Mouse (Mus musculus): ENCODE measurements at regions not wholly inside any gene's neighbourhood (a gene's known extent, or its start where the extent isn't known, plus 50 kb on each side); places are given as distances from the start of the nearest gene placed in this dataset.

DNA sequence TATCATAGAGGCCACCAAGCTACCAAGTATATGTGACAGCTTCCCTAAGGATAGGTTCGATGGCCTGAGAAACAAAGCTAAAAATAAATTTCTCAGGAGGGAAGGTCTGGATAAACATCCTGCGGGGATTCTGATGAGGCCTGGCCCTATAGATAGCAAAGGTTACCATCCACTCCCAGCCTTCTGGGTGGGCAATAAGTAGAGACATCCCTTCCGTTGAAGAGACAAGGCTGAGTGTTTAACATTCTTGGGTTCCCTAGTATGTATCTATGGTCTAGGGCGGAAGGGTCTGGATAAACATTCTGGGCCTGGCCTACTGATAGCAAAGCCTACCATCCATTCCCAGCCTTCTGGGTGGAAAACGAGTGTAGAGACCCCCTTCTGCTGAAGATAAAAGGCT is 180.5 kb upstream of the Dlk1 start:
- Histone ChIP-seq H3K27me3 (ENCODE audit: control insufficient read depth, insufficient read depth, low read length) (no peaks in the 10 kb centered on the region), H3K36me3 (ENCODE audit: control insufficient read depth, insufficient read depth) (no peaks in the 10 kb centered on the region), H3K4me3 (ENCODE audit: low read length) (no peak overlapping the region), H3K27ac (ENCODE audit: low read length) (no peak overlapping the region), H3K9ac (ENCODE audit: low read length) (no peak overlapping the region), H3K4me2 (ENCODE audit: low read depth, low read length) (no peak overlapping the region), H3K9me3 (replicated peaks; ENCODE audit: control insufficient read depth, low read length) (no peaks in the 10 kb centered on the region), H3K4me1 (ENCODE audit: control insufficient read depth, insufficient read depth, low read length) (no peaks in the 10 kb centered on the region)
- 40% methylated on average over 5 of the region's 5 CpGs for WGBS
- ATAC-seq (replicated peaks; ENCODE audit: extremely low read depth, insufficient read depth, low FRiP score), result no peak

DNA sequence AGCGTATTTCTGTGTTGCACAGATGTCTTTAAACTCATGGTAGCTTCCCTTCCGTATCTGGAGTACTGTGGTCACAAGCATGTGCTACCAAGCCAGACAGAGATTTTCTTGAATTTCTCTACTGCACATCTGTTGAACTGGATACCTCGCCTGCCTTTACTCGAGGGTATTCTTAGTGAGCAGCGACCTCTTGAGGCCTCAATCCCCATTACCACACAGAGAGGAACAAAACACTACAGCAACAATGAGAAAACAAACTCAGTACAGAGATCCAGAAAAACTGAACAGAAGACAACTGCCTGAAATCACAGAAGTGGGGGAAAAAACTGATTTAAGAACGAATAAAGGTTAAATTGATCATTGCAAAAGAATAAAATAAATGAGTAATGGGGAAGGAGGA is 137.8 kb upstream of the Dlk1 start:
- no peak for ATAC-seq (replicated peaks; ENCODE audit: extremely low read depth, insufficient read depth, low FRiP score)
- no peak overlapping the region for H3K27ac ChIP-seq (ENCODE audit: low read length)
- no peaks in the 10 kb centered on the region for H3K4me1 ChIP-seq (ENCODE audit: control insufficient read depth, insufficient read depth, low read length)
- H3K9ac ChIP-seq (ENCODE audit: low read length), result no peak overlapping the region
- H3K9me3 ChIP-seq (replicated peaks; ENCODE audit: control insufficient read depth, low read length), result 0 out of 2 replicates have a peak, but pooled peaks cover 3% of the 10 kb centered on the region
- no peaks in the 10 kb centered on the region for H3K27me3 ChIP-seq (ENCODE audit: control insufficient read depth, insufficient read depth, low read length)
- H3K4me3 ChIP-seq (ENCODE audit: low read length), result no peak overlapping the region
- no peak overlapping the region for H3K4me2 ChIP-seq (ENCODE audit: low read depth, low read length)
- 31% methylated on average over 6 of the region's 6 CpGs for WGBS
- no peaks in the 10 kb centered on the region for H3K36me3 ChIP-seq (ENCODE audit: control insufficient read depth, insufficient read depth)

DNA sequence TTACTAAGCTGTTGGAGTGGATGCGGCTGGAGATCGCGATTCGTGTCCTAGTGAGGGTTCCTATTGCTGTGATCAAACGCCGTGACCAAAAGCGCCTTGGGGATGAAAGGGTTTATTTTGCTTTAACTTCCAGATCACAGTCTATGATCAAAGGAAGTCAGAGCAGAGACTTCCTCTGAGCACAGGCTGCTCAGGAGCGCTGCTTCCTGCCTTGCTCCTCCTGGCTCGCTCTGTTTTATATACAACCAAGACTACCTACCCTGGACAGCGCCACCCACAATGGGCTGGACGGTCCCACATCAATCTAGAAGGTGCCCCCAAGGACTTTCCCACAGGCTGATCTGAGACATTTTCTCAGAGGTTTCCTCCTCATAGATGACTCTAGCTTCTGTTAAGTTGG is 126.6 kb upstream of the Dlk1 start:
- Histone ChIP-seq H3K4me3 (ENCODE audit: low read length) (no peak overlapping the region), H3K27me3 (ENCODE audit: control insufficient read depth, insufficient read depth, low read length) (no peaks in the 10 kb centered on the region), H3K36me3 (ENCODE audit: control insufficient read depth, insufficient read depth) (no peaks in the 10 kb centered on the region), H3K4me1 (ENCODE audit: control insufficient read depth, insufficient read depth, low read length) (no peaks in the 10 kb centered on the region), H3K4me2 (ENCODE audit: low read depth, low read length) (no peak overlapping the region), H3K9ac (ENCODE audit: low read length) (no peak overlapping the region), H3K27ac (ENCODE audit: low read length) (no peak overlapping the region), H3K9me3 (replicated peaks; ENCODE audit: control insufficient read depth, low read length) (no peaks in the 10 kb centered on the region)
- no peak for ATAC-seq (replicated peaks; ENCODE audit: extremely low read depth, insufficient read depth, low FRiP score)
- WGBS, result 68% methylated on average over 11 of the region's 11 CpGs

DNA sequence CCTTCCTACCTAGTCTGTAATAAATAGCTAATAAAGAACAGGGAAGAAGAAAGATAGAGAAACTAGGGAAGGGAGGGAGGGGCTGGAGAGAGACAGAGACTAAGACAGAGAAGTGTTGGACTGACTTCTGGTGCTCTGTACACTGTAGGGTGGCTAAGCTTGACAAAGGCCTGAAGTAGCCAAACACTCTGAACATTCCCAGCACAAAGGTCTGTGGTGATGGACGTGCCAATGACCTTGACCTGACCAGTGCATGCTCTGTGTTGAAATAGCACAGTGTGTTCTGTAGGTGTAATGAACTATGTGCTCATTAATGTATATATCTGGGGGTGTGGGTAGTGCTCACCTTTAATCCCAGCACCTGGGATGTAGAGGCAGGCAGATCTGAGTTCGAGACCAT is 81.3 kb upstream of the Dlk1 start:
- 63% methylated on average over 2 of the region's 2 CpGs for WGBS
- Histone ChIP-seq H3K9ac (ENCODE audit: low read length) (no peak overlapping the region), H3K9me3 (replicated peaks; ENCODE audit: control insufficient read depth, low read length) (no peaks in the 10 kb centered on the region; the same call in 1 of the 2 replicates), H3K4me1 (ENCODE audit: control insufficient read depth, insufficient read depth, low read length) (no peaks in the 10 kb centered on the region), H3K4me3 (ENCODE audit: low read length) (no peak overlapping the region), H3K4me2 (ENCODE audit: low read depth, low read length) (no peak overlapping the region), H3K36me3 (ENCODE audit: control insufficient read depth, insufficient read depth) (no peaks in the 10 kb centered on the region), H3K27me3 (ENCODE audit: control insufficient read depth, insufficient read depth, low read length) (no peaks in the 10 kb centered on the region), H3K27ac (ENCODE audit: low read length) (no peak overlapping the region)
- ATAC-seq (replicated peaks; ENCODE audit: extremely low read depth, insufficient read depth, low FRiP score), result no peak

DNA sequence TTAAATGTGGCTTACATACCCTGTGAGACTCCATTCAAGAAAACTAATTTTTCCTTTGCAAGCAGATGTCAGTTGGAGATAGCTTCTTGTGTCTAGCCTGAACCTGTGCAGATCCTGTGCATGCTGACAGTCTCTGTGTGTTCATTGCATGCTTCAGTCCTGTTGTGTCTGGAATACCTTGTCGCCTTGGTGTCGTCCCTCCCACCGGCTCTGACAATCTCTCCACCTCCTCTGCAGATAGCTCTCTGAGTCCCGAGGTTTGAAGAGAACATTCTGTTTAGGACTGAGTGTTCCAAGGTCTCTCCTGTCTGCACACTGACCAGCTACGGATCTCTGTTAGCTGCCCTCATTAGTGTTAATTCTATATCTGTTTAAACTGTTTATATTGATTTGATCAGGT is 66.8 kb upstream of the Dlk1 start:
- Histone ChIP-seq H3K27me3 (ENCODE audit: control insufficient read depth, insufficient read depth, low read length) (no peaks in the 10 kb centered on the region), H3K27ac (ENCODE audit: low read length) (no peak overlapping the region), H3K4me3 (ENCODE audit: low read length) (no peak overlapping the region), H3K4me2 (ENCODE audit: low read depth, low read length) (no peak overlapping the region), H3K4me1 (ENCODE audit: control insufficient read depth, insufficient read depth, low read length) (no peaks in the 10 kb centered on the region), H3K9me3 (replicated peaks; ENCODE audit: control insufficient read depth, low read length) (peaks cover 6% of the 10 kb centered on the region), H3K9ac (ENCODE audit: low read length) (no peak overlapping the region), H3K36me3 (ENCODE audit: control insufficient read depth, insufficient read depth) (no peaks in the 10 kb centered on the region)
- 64% methylated on average over 5 of the region's 5 CpGs for WGBS
- no peak for ATAC-seq (replicated peaks; ENCODE audit: extremely low read depth, insufficient read depth, low FRiP score)

DNA sequence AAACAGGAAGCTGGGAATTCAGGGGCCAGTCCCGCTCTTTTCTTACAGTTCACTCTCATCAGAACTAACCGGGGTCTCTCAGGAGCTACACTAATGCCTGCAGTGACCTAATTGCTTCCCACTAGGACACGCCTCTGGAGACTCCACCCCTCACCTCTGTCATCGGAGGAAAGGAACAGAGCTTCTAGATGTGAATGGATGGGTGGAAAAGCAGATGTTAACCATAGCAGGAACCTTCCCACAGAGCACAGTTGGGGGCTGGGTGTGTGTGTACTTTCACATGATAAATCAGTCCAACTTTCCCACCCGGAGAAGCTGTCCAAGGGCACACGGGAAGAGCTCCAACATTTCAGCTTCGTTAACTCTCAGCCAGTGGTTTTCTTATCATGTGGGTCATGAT is 63.8 kb upstream of the Dlk1 start:
- no peaks in the 10 kb centered on the region for H3K9me3 ChIP-seq (replicated peaks; ENCODE audit: control insufficient read depth, low read length)
- peaks cover 6% of the 10 kb centered on the region; the same call in 1 of the 2 replicates for H3K27me3 ChIP-seq (ENCODE audit: control insufficient read depth, insufficient read depth, low read length)
- 33% methylated on average over 7 of the region's 7 CpGs for WGBS
- ATAC-seq (replicated peaks; ENCODE audit: extremely low read depth, insufficient read depth, low FRiP score), result no peak
- H3K4me1 ChIP-seq (ENCODE audit: control insufficient read depth, insufficient read depth, low read length), result no peaks in the 10 kb centered on the region
- H3K4me2 ChIP-seq (ENCODE audit: low read depth, low read length), result no peak overlapping the region
- H3K27ac ChIP-seq (ENCODE audit: low read length), result no peak overlapping the region
- no peak overlapping the region for H3K4me3 ChIP-seq (ENCODE audit: low read length)
- H3K9ac ChIP-seq (ENCODE audit: low read length), result no peak overlapping the region
- no peaks in the 10 kb centered on the region for H3K36me3 ChIP-seq (ENCODE audit: control insufficient read depth, insufficient read depth)

DNA sequence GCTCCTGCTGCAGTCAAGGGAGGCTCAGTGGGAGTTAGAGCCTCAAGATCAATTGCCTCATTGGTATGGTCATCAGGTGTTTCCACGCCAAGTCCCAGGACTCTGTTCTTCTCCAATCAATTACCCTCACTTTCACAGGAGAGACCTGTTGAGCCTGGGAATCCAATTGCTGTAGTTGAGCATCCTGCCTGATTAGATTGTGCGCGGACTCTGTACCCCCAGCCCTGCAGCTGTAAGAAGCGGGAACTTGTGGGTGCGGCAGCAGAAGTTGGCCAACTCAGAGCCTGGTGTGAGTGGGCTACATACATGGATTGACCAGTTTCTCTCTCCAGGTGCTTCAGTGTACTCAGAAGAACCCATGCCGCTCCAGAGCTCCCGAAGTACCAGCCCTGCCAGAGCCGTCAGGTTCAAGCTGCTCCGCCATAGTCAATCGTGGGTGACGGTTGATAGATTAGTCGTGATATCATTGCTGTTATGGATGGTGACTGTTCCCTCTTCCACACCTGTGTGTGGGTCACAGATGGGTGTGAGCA is 62.2 kb upstream of the Dlk1 start:
- no peaks in the 10 kb centered on the region for H3K4me1 ChIP-seq (ENCODE audit: control insufficient read depth, insufficient read depth, low read length)
- H3K36me3 ChIP-seq (ENCODE audit: control insufficient read depth, insufficient read depth), result no peaks in the 10 kb centered on the region
- no peak overlapping the region for H3K4me2 ChIP-seq (ENCODE audit: low read depth, low read length)
- no peak overlapping the region for H3K9ac ChIP-seq (ENCODE audit: low read length)
- no peak overlapping the region for H3K27ac ChIP-seq (ENCODE audit: low read length)
- H3K27me3 ChIP-seq (ENCODE audit: control insufficient read depth, insufficient read depth, low read length), result peaks cover 6% of the 10 kb centered on the region; the same call in 1 of the 2 replicates
- WGBS, result 92% methylated on average over 12 of the region's 12 CpGs
- H3K9me3 ChIP-seq (replicated peaks; ENCODE audit: control insufficient read depth, low read length), result no peaks in the 10 kb centered on the region
- no peak for ATAC-seq (replicated peaks; ENCODE audit: extremely low read depth, insufficient read depth, low FRiP score)
- H3K4me3 ChIP-seq (ENCODE audit: low read length), result no peak overlapping the region

DNA sequence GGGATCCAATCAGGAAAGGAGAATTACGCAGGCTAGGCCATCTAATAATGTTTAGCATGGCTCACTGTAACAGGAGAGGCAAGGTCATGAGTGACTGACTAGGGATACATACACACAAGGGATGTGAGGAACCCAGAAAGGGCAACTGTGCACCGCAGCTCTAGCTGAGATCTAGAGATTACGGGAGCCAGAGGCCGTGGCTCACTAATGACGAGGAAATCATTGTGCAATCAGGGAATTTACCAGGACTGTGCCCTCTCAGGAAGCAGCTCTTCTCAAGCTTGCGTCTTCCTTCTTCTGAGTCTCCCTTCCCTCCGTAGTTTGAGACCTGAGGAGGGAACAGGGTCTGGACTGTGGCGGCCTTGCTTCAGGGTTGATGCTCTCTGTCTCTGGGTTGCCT is 61.6 kb upstream of the Dlk1 start:
- Histone ChIP-seq H3K4me1 (ENCODE audit: control insufficient read depth, insufficient read depth, low read length) (no peaks in the 10 kb centered on the region), H3K27ac (ENCODE audit: low read length) (no peak overlapping the region), H3K4me3 (ENCODE audit: low read length) (no peak overlapping the region), H3K9ac (ENCODE audit: low read length) (no peak overlapping the region), H3K36me3 (ENCODE audit: control insufficient read depth, insufficient read depth) (no peaks in the 10 kb centered on the region), H3K4me2 (ENCODE audit: low read depth, low read length) (no peak overlapping the region), H3K9me3 (replicated peaks; ENCODE audit: control insufficient read depth, low read length) (no peaks in the 10 kb centered on the region), H3K27me3 (ENCODE audit: control insufficient read depth, insufficient read depth, low read length) (peaks cover 6% of the 10 kb centered on the region; the same call in 1 of the 2 replicates)
- WGBS, result 84% methylated on average over 8 of the region's 8 CpGs
- ATAC-seq (replicated peaks; ENCODE audit: extremely low read depth, insufficient read depth, low FRiP score), result no peak

DNA sequence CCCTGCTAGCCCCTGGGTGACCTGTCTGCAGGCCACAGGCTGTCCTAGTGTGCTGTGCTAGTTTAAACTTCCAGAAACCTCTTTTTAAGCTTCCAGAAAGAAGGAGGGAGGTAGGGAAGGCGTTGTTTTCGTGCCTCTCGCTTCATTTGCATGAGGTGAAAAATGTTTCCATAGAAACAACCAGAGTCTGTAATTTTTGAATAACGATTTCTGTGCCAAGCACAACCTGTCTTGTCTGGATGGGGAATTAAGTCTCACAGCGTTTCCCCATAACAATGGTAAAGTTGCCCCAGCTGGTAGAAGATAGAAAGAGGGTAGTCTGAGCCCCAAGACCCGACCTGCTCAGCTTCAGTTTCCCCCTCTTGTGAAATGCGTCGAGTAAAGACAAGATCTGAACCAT is 59.3 kb upstream of the Dlk1 start:
- no peaks in the 10 kb centered on the region for H3K36me3 ChIP-seq (ENCODE audit: control insufficient read depth, insufficient read depth)
- peaks cover 6% of the 10 kb centered on the region; the same call in 1 of the 2 replicates for H3K27me3 ChIP-seq (ENCODE audit: control insufficient read depth, insufficient read depth, low read length)
- 58% methylated on average over 8 of the region's 8 CpGs for WGBS
- no peaks in the 10 kb centered on the region for H3K9me3 ChIP-seq (replicated peaks; ENCODE audit: control insufficient read depth, low read length)
- no peak overlapping the region for H3K4me2 ChIP-seq (ENCODE audit: low read depth, low read length)
- H3K4me3 ChIP-seq (ENCODE audit: low read length), result no peak overlapping the region
- ATAC-seq (replicated peaks; ENCODE audit: extremely low read depth, insufficient read depth, low FRiP score), result no peak
- H3K27ac ChIP-seq (ENCODE audit: low read length), result no peak overlapping the region
- H3K4me1 ChIP-seq (ENCODE audit: control insufficient read depth, insufficient read depth, low read length), result peaks cover 5% of the 10 kb centered on the region
- H3K9ac ChIP-seq (ENCODE audit: low read length), result no peak overlapping the region

Data from heart, embryonic 16.5 days (tissue).